Mouse (Mus musculus) intestine, embryonic 16.5 days (tissue): ENCODE data around the gene Oscp1. TPM values are rescaled to one million over a fixed set of nuclear protein-coding genes. Genes with fewer than 3 reads are reported as not detected.

Experiments used
- ATAC-seq: fragments of 200-750 bp; cut with Nextera tagmentation; 2 replicates; pipeline ENCODE4 v1.8.0; 2017; ENCODE audit warnings: moderate TSS enrichment, moderate library complexity
- H3K27ac ChIP-seq: fragments of 300-500 bp; sonication (generic); 2 replicates; pipeline ENCODE4 v1.5.1; 2014; ENCODE audit warnings: mild to moderate bottlenecking, low read length
- H3K27me3 ChIP-seq: fragments of 300-500 bp; sonication (generic); replicated peaks from 2 replicates; pipeline ENCODE4 v1.6.1; 2014; ENCODE audit warnings: low read length, control low read depth, mixed read lengths; ENCODE audit not compliant: control insufficient read depth, insufficient read depth
- H3K36me3 ChIP-seq: fragments of 300-500 bp; sonication (generic); 2 replicates; pipeline ENCODE4 v1.6.1; 2014; ENCODE audit warnings: low read length, control low read depth; ENCODE audit not compliant: control insufficient read depth, insufficient read depth
- H3K4me1 ChIP-seq: fragments of 300-500 bp; sonication (generic); 2 replicates; pipeline ENCODE4 v1.6.1; 2014; ENCODE audit warnings: low read length, control low read depth, mixed read lengths; ENCODE audit not compliant: control insufficient read depth, insufficient read depth
- H3K4me2 ChIP-seq: fragments of 300-500 bp; sonication (generic); 2 replicates; pipeline ENCODE4 v1.6.1; 2014; ENCODE audit warnings: low read depth, low read length, control low read depth
- H3K4me3 ChIP-seq: fragments of 300-500 bp; sonication (generic); 2 replicates; pipeline ENCODE4 v1.5.1; 2014; ENCODE audit warnings: mild to moderate bottlenecking, low read length
- H3K9ac ChIP-seq: fragments of 300-500 bp; sonication (generic); 2 replicates; pipeline ENCODE4 v1.6.1; 2014; ENCODE audit warnings: low read depth, low read length
- H3K9me3 ChIP-seq: fragments of 300-500 bp; sonication (generic); 2 replicates; pipeline ENCODE4 v1.6.1; 2016; ENCODE audit warnings: low read length, control low read depth; ENCODE audit not compliant: control insufficient read depth
- WGBS: fragments of 180-500 bp; shearing (Covaris S2); extraction: QIAGEN DNeasy Blood & Tissue Kit; methylation state at CpG from one replicate; pipeline ENCODE4 v1.1.7; 2014; 5-methylcytosine and 5-hydroxymethylcytosine counted together
- polyA plus RNA-seq: library from polyadenylated mRNA; unstranded; fragments of >200 nt; fragmentation: Nextera tagmentation; extraction: Ambion mirVana; gene quantifications from 2 replicates; pipeline ENCODE4 v1.2.1, GENCODE M21; 2015

The Oscp1 gene
- polyA plus RNA-seq = 7.2 and 11.1 TPM in 2 replicates

DNA sequence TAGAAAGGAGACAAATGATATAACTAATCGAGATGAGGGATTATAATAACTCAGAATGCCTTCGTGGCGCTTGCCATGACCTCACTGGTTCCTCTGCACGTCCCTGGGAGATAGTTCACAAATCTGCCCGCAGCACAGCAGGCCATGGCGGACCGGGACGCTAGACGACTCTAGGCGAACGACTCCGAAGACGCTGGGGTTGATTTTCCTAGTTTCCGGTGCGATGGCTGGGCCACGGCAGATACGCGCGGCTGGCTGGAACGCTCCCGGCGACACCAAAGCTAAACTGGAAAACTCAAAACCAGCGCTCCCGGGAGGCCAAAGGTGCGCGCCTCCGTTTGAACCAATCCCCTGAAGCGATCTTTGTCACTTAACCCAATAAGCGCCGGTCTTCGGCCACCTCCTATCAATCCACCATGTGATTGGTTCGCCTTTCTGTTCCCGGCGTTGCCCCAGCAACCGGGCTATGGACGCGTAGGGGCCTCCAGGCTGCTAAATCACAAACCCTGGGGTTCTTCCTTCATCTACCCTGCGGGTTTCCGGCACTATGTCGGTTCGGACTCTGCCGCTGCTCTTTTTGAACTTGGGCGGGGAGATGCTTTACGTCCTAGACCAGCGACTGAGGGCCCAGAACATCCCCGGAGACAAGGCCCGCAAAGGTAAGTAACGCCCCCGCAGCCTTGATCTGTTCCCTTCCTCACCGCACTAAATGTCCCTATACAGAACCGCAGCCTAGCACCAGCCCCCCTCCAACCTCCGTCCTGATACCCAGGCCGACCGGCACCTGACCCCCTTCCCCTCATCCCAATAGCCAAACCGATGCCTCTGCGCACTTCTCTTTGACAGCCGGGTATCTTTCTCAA is at the start of gene Oscp1:
Gene Oscp1 (plus strand): TSS at position 432 of the 863 bp plus-strand sequence.
- Histone ChIP-seq H3K27me3 (no peaks in the 10 kb centered on the region), H3K36me3 (peaks cover 12% of the 10 kb centered on the region), H3K4me2 (peak within 1 kb of the TSS; percentile 79), H3K27ac (peak within 1 kb of the TSS; percentile 62; the same call in 1 of the 2 replicates), H3K9ac (peak within 1 kb of the TSS; percentile 64), H3K9me3 (no peaks in the 10 kb centered on the region), H3K4me3 (peak within 1 kb of the TSS; percentile 67), H3K4me1 (peaks cover 11% of the 10 kb centered on the region)
- peak; percentile 99 for ATAC-seq
- 1% methylated on average over 57 of the region's 57 CpGs for WGBS

DNA sequence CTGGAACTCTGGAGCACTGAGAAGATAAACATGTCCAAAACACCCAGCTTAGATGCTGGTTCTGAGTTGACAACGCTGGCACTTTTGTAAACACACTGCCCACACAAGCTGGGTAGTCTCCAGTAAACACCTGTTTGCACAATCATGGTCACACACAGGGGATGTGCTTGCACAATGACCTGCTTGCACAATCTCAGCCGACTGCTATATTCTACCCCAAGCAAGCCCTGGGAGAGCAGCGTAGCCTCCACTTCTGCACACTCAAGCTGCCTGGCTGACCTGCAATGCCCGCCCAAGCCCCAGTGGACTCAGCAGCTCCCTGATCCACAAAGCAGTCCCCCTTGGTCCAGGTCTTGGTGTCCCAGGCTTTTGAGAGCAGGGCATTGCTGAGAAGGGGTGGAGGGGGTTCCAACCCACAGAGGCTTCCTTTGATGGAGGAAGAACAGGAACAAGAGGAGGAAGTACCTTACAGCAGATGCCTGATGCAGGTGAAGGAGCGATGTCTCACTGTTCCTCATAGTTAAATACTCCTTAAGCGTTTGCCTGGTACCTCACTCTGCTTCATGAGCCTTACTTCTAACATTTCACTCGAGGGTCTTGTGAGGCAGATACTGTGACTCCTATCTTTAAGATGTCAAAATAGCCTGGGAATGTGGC is 40.6 kb upstream of the Oscp1 start:
- no peak overlapping the region for H3K4me2 ChIP-seq
- no peak for ATAC-seq
- no peaks in the 10 kb centered on the region for H3K27me3 ChIP-seq
- H3K27ac ChIP-seq = no peak overlapping the region
- no peak overlapping the region for H3K4me3 ChIP-seq
- H3K36me3 ChIP-seq = no peaks in the 10 kb centered on the region
- no peaks in the 10 kb centered on the region for H3K4me1 ChIP-seq
- H3K9me3 ChIP-seq = no peaks in the 10 kb centered on the region
- 80% methylated on average over 7 of the region's 7 CpGs for WGBS
- no peak overlapping the region for H3K9ac ChIP-seq

GRCm38 (mm10) chr4:126018966-126019538 is 39.3 kb upstream of the Oscp1 start:
- Histone ChIP-seq H3K4me3 (no peak overlapping the region), H3K9me3 (no peaks in the 10 kb centered on the region), H3K4me2 (no peak overlapping the region), H3K4me1 (no peaks in the 10 kb centered on the region), H3K9ac (no peak overlapping the region), H3K27me3 (no peaks in the 10 kb centered on the region), H3K27ac (no peak overlapping the region), H3K36me3 (no peaks in the 10 kb centered on the region)
- 76% methylated on average over 11 of the region's 11 CpGs for WGBS
- no peak for ATAC-seq

DNA sequence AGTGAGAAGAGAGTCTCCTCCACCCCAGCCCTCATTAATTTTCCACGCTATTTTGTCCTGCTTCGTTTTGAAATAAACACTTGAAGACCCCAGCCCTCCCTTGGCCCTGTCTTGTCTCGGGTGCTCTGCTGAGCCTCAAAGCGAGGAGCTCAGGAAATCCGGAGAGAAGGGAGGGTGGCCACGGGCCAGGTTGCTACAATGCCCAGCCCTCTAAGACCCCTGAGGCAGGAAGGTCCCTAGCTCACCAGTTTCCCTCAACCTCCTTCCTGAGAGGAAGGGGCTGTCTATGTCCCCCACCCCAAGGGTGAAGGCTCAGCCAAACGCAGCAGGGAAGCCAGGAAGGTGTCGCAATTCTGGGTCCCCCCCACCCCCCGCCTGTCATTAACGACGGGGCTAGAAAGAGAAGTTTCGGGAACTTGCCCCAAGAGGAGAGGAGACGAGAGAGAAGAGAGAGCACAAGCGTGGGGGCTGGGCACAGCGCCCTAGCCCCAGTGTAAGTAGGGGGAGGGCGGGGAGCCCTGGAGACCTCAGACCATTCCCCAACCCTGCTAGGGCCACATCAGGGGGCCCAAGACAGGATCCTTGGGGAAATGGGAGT is 34.0 kb upstream of the Oscp1 start, which contains the start of gene Csf3r:
Gene Csf3r (plus strand): TSS at position 248 of the 598 bp plus-strand sequence.
- Histone ChIP-seq H3K9ac (no peak within 1 kb of the TSS), H3K4me2 (no peak within 1 kb of the TSS), H3K27me3 (no peaks in the 10 kb centered on the region), H3K9me3 (no peaks in the 10 kb centered on the region), H3K27ac (no peak within 1 kb of the TSS), H3K4me3 (no peak within 1 kb of the TSS), H3K36me3 (no peaks in the 10 kb centered on the region), H3K4me1 (no peaks in the 10 kb centered on the region)
- no peak for ATAC-seq
- WGBS = 32% methylated on average over 16 of the region's 16 CpGs

DNA sequence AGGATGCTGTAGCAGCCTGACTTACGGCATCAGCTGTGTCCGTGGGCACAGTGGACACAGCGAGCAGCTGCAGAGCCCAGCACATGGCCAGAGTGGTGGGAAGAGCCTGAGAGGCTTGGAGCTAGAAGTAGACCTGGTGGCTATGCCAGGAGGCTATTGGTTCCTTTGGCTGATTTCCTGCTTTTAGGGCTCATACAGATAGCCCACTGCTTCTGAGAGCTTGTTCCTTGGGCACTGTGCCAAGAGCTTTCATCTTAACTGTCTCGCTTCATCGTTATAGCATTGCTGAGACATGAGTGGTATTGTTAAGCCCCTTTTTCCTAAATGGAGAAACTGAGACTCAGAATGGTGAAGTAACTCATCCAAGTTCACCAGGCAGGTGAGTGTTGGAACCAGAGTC is 32.6 kb upstream of the Oscp1 start:
- no peak for ATAC-seq
- Histone ChIP-seq H3K27ac (no peak overlapping the region), H3K9me3 (no peaks in the 10 kb centered on the region), H3K36me3 (no peaks in the 10 kb centered on the region), H3K27me3 (no peaks in the 10 kb centered on the region), H3K4me2 (no peak overlapping the region), H3K9ac (no peak overlapping the region), H3K4me3 (no peak overlapping the region), H3K4me1 (no peaks in the 10 kb centered on the region)
- 76% methylated on average over 5 of the region's 5 CpGs for WGBS

DNA sequence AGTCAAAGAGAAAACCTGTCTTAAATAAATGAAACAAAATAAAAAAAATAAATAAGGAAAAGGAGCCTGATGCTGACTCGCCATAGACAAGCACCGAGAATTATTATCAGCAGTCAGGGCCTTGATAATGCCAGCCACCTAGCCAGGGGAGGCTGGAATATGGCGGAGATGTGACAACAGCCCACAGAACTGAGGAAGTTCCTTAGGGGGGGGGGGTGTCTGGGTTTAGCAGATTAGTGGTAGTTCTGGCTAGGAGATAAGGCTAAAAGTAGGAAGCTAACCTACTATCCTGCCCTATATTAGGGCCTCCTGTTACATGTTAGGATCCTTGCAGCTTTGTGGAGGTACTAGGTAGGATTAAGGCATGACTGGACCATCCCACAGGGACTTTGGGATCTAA is 30.4 kb upstream of the Oscp1 start:
- H3K27ac ChIP-seq = no peak overlapping the region
- 81% methylated on average over 3 of the region's 3 CpGs for WGBS
- H3K27me3 ChIP-seq = no peaks in the 10 kb centered on the region
- H3K4me3 ChIP-seq = no peak overlapping the region
- H3K4me1 ChIP-seq = no peaks in the 10 kb centered on the region
- no peak overlapping the region for H3K9ac ChIP-seq
- H3K36me3 ChIP-seq = no peaks in the 10 kb centered on the region
- no peak overlapping the region for H3K4me2 ChIP-seq
- H3K9me3 ChIP-seq = no peaks in the 10 kb centered on the region
- no peak for ATAC-seq

DNA sequence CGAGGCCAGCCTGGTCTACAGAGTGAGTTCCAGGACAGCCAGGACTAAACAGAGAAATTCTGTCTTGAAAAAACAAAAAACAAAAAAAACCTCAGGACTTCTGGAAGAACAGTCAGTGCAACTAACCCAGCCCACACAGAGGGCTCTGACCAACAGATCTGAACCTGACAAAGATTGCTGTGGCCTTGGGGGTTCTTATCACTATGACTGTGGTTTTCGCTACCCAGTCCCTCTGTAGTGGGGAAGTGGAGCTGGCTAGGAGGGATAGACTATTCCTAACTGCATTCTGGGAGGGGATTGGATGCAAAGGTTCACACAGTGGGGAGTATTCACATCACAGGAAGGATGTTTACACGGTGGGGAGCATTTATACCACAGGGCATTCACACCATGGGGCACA is 29.3 kb upstream of the Oscp1 start:
- Histone ChIP-seq H3K36me3 (no peaks in the 10 kb centered on the region), H3K27ac (no peak overlapping the region), H3K4me1 (no peaks in the 10 kb centered on the region), H3K27me3 (no peaks in the 10 kb centered on the region), H3K4me2 (no peak overlapping the region), H3K9ac (no peak overlapping the region), H3K9me3 (no peaks in the 10 kb centered on the region), H3K4me3 (no peak overlapping the region)
- WGBS = 71% methylated on average over 3 of the region's 3 CpGs
- no peak for ATAC-seq

DNA sequence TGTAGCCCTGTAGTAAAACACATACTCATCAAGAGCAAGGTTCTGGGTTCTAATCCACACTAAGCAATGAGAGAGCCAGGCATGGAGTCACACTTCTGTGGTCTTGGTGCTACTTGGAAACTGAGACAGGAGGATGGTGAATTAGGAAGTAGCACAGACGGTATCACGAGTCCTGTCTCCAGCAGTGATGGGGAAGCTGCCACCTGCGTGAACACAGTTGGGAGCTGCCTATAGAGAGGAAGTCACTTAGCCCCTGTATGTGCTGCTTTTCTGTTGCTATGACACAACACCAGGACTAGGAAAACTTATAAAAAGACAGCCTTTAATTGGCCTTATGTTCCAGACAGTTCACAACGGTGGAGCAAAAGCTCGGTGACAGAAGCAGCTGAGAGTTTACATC is 27.7 kb upstream of the Oscp1 start:
- Histone ChIP-seq H3K36me3 (no peaks in the 10 kb centered on the region), H3K4me1 (no peaks in the 10 kb centered on the region), H3K4me2 (no peak overlapping the region), H3K27ac (no peak overlapping the region), H3K4me3 (no peak overlapping the region), H3K27me3 (no peaks in the 10 kb centered on the region), H3K9ac (no peak overlapping the region), H3K9me3 (no peaks in the 10 kb centered on the region)
- 71% methylated on average over 5 of the region's 5 CpGs for WGBS
- no peak for ATAC-seq

DNA sequence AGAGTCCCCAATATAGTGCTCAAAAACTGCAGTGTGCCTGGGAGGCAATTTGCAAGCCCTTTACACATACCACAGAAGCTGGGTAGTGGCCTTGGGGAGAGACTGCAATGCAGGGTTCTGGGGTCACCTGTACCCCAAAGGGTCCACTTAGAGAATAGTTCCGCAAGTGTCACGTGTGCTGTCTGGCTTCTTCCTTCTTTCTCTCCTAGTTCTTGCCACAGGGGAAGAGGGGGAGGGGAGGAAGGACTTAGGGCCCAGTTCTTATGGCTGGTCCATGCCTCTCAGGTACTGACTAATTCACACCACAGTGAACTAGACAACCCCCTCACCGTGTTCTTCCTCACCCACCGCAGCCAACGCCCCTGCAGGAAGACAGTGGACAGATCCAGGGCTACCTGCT is 23.0 kb upstream of the Oscp1 start:
- Histone ChIP-seq H3K36me3 (no peaks in the 10 kb centered on the region), H3K27me3 (no peaks in the 10 kb centered on the region), H3K4me1 (no peaks in the 10 kb centered on the region), H3K27ac (no peak overlapping the region), H3K4me3 (no peak overlapping the region), H3K4me2 (no peak overlapping the region), H3K9ac (no peak overlapping the region), H3K9me3 (no peaks in the 10 kb centered on the region)
- WGBS = 89% methylated on average over 5 of the region's 5 CpGs
- no peak for ATAC-seq
